Comparison of ENCODE assay signal across 19 mouse cellular contexts in the genomic region with DNA sequence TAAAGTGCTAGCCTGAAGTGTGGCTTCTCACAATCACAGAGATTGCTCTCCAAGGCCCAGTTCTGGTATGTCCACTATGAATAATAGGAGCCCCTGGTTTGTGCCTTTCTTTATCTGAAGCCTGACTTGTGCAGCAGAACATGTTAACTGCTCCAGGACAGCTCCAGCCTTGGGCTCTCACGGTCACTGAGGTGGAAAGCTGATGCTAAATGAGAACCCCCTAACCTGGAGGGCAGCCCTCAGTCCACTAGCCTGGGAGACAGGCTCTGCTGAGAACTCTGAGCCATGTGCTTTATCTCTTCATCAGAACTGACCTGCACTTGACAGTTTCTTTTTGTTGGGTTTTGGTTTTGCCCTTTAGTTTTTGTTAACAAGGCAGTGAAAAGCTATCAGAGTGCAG.
"Had no signal": no experiment of that assay in that cellular context is flagged by ENCODE, and none has a peak within 500 bp of the region (broad histone marks: within the 10 kb centered on the region; RNA-seq: fewer than 3 reads in every experiment).

No protein-coding gene starts in this region.

- H3K9ac ChIP-seq: intestine, embryonic 15.5 days; liver, embryonic 13.5 days; neural tube, embryonic 12.5 days; neural tube, embryonic 15.5 days had no signal

- H3K9me3 ChIP-seq: intestine, embryonic 15.5 days; liver, embryonic 13.5 days; neural tube, embryonic 12.5 days; neural tube, embryonic 15.5 days had no signal

- H3K4me1 ChIP-seq: intestine, embryonic 15.5 days; liver, embryonic 13.5 days; neural tube, embryonic 12.5 days; neural tube, embryonic 15.5 days had no signal

- H3K36me3 ChIP-seq: intestine, embryonic 15.5 days; liver, embryonic 13.5 days; neural tube, embryonic 12.5 days; neural tube, embryonic 15.5 days had no signal

- H3K27me3 ChIP-seq: intestine, embryonic 15.5 days; liver, embryonic 13.5 days; neural tube, embryonic 12.5 days; neural tube, embryonic 15.5 days had no signal

- H3K4me2 ChIP-seq: intestine, embryonic 15.5 days; liver, embryonic 13.5 days; neural tube, embryonic 12.5 days; neural tube, embryonic 15.5 days had no signal

- H3K27ac ChIP-seq: intestine, embryonic 15.5 days; left cerebral cortex, adult 2 months; liver, embryonic 13.5 days; neural tube, embryonic 12.5 days; neural tube, embryonic 15.5 days; stomach, postnatal 0 days had no signal

- ATAC-seq: intestine, embryonic 15.5 days had no signal

- DNase-seq: kidney, adult 11 months; kidney, adult 8-10 months; kidney, postnatal 14 days; layer of hippocampus, postnatal 36 days; liver, embryonic 13.5 days; lung, adult 2 months; lung, postnatal 14 days; lung, postnatal 4 days; right cerebral cortex, adult 18-20 months; right cerebral cortex, postnatal 14 days; right cerebral cortex, postnatal 4 days; thymus, adult 2 months; thymus, postnatal 14 days; thymus, postnatal 4 days had no signal

- H3K4me3 ChIP-seq: intestine, embryonic 15.5 days; left cerebral cortex, adult 2 months; liver, embryonic 13.5 days; neural tube, embryonic 12.5 days; neural tube, embryonic 15.5 days had no signal
